Mouse (Mus musculus): ENCODE measurements around the gene Dhx37. TPM values are rescaled to one million over a fixed set of nuclear protein-coding genes. Genes with fewer than 3 reads are reported as not detected.
A peak's percentile ranks its signal among the peaks of the same experiment; 100 is the strongest.
"Not testable (repeated sequence)": the region's sequence is repeated elsewhere in the genome, so short reads cannot be mapped to it uniquely, and the experiment has no call there.

Gene Dhx37
- polyA plus RNA-seq, 1 experiment = 13.2 TPM

- Histone ChIP-seq H3K4me1 (ENCODE audit: control insufficient read depth, insufficient read depth, insufficient read length, low read length) (peaks cover 6% of the 10 kb centered on the region; the same call in 1 of the 2 replicates), H3K36me3 (ENCODE audit: control insufficient read depth, insufficient read depth, low read length) (no peaks in the 10 kb centered on the region), H3K27ac (ENCODE audit: insufficient read depth, low read depth, low read length) (peak overlapping the region; percentile 62), H3K4me3 (ENCODE audit: low read depth, low read length) (peak overlapping the region; percentile 95), H3K27me3 (ENCODE audit: control insufficient read depth, insufficient read depth, low read length) (no peaks in the 10 kb centered on the region)
- 24% methylated on average over 27 of the region's 27 CpGs for WGBS
- no peak for TF ChIP-seq CTCF (IDR thresholded peaks at IDR 0.05; ENCODE audit: extremely low read depth, insufficient read length, insufficient replicate concordance, low read depth, low read length)
- TF ChIP-seq POLR2A (IDR thresholded peaks at IDR 0.05; ENCODE audit: low read depth, low read length) = peak; percentile 18; the same call in 1 of the 2 replicates
Measured at GRCm38 (mm10) chr5:125442136-125442995, 8.4 kb upstream of the Dhx37 start.

GRCm38 (mm10) chr5:125441234-125442114 lies 7.6 kb upstream of the Dhx37 start, which contains the start of gene Bri3bp:
Bri3bp (plus strand) TSS chr5:125441568.
- TF ChIP-seq CTCF (IDR thresholded peaks at IDR 0.05; ENCODE audit: extremely low read depth, insufficient read length, insufficient replicate concordance, low read depth, low read length) = no peak
- TF ChIP-seq POLR2A (IDR thresholded peaks at IDR 0.05; ENCODE audit: low read depth, low read length) = no peak; the same call in 1 of the 2 replicates
- Histone ChIP-seq H3K4me1 (ENCODE audit: control insufficient read depth, insufficient read depth, insufficient read length, low read length) (peaks cover 8% of the 10 kb centered on the region; the same call in 1 of the 2 replicates), H3K27ac (ENCODE audit: insufficient read depth, low read depth, low read length) (peak within 1 kb of the TSS; percentile 62), H3K27me3 (ENCODE audit: control insufficient read depth, insufficient read depth, low read length) (no peaks in the 10 kb centered on the region), H3K4me3 (ENCODE audit: low read depth, low read length) (peak within 1 kb of the TSS; percentile 95), H3K36me3 (ENCODE audit: control insufficient read depth, insufficient read depth, low read length) (no peaks in the 10 kb centered on the region)
- WGBS = under 1% methylated on average over 96 of the region's 97 CpGs

- WGBS = 4% methylated on average over 7 of the region's 7 CpGs
- TF ChIP-seq CTCF (IDR thresholded peaks at IDR 0.05; ENCODE audit: extremely low read depth, insufficient read length, insufficient replicate concordance, low read depth, low read length) (no peak), POLR2A (IDR thresholded peaks at IDR 0.05; ENCODE audit: low read depth, low read length) (no peak)
Measured at GRCm38 (mm10) chr5:125440583-125441233, 6.8 kb upstream of the Dhx37 start.

GRCm38 (mm10) chr5:125434347-125434746 lies 426 bp upstream of the Dhx37 start:
- not testable (repeated sequence) for H3K4me3 ChIP-seq (ENCODE audit: low read depth, low read length); H3K27ac ChIP-seq (ENCODE audit: insufficient read depth, low read depth, low read length); H3K27me3 ChIP-seq (ENCODE audit: control insufficient read depth, insufficient read depth, low read length)
- H3K36me3 ChIP-seq (ENCODE audit: control insufficient read depth, insufficient read depth, low read length) = peaks cover 14% of the 10 kb centered on the region
- H3K4me1 ChIP-seq (ENCODE audit: control insufficient read depth, insufficient read depth, insufficient read length, low read length) = peaks cover 13% of the 10 kb centered on the region; the same call in 1 of the 2 replicates
- 60% methylated on average over 15 of the region's 15 CpGs for WGBS

More at GRCm38 (mm10) chr5:125440583-125441233, 6.8 kb upstream of the Dhx37 start:
- Histone ChIP-seq H3K4me1 (ENCODE audit: control insufficient read depth, insufficient read depth, insufficient read length, low read length) (peaks cover 8% of the 10 kb centered on the region; the same call in 1 of the 2 replicates), H3K36me3 (ENCODE audit: control insufficient read depth, insufficient read depth, low read length) (no peaks in the 10 kb centered on the region), H3K4me3 (ENCODE audit: low read depth, low read length) (peak overlapping the region; percentile 95), H3K27ac (ENCODE audit: insufficient read depth, low read depth, low read length) (peak overlapping the region; percentile 32), H3K27me3 (ENCODE audit: control insufficient read depth, insufficient read depth, low read length) (no peaks in the 10 kb centered on the region)

DNA sequence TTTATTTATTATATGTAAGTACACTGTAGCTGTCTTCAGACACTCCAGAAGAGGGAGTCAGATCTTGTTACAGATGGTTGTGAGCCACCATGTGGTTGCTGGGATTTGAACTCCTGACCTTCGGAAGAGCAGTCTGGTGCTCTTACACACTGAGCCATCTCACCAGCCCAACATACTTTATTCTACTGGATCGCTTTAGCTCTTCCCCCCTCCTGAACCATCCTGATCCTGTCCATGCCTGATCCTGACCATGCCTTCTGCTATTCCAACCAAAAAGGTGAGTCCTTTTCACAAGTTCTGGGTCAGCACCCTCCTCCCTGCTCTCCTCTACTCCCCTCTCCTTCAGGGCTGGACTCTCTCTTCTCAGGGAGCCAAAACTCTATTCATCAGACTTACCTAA lies 1.6 kb downstream of the Dhx37 start:
- H3K4me3 ChIP-seq (ENCODE audit: low read depth, low read length); H3K27me3 ChIP-seq (ENCODE audit: control insufficient read depth, insufficient read depth, low read length); H3K27ac ChIP-seq (ENCODE audit: insufficient read depth, low read depth, low read length): not testable (repeated sequence)
- Histone ChIP-seq H3K36me3 (ENCODE audit: control insufficient read depth, insufficient read depth, low read length) (peaks cover 31% of the 10 kb centered on the region), H3K4me1 (ENCODE audit: control insufficient read depth, insufficient read depth, insufficient read length, low read length) (peaks cover 13% of the 10 kb centered on the region; the same call in 1 of the 2 replicates)
- 80% methylated on average over 2 of the region's 2 CpGs for WGBS

DNA sequence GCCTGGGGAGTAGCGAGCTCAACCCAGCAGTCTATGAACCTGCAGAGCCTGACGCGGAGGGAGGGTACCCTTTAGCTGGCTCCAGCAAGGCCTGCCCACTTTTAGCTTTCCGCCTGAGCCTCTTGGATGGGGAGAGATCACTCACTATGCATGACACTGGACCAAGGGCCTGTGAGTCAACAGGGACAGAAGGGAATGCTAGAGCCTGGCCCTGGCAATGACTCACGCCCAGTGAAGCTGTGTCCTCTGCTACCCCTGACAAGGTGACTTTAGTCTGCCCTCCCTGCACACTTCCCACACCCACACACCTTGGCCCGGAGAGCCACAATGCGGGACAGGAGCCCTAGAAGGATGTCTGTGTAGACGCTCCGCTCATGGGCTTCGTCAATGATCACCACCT lies 7.6 kb downstream of the Dhx37 start:
- no peaks in the 10 kb centered on the region for H3K4me1 ChIP-seq (ENCODE audit: control insufficient read depth, insufficient read depth, insufficient read length, low read length)
- H3K36me3 ChIP-seq (ENCODE audit: control insufficient read depth, insufficient read depth, low read length) = peaks cover 74% of the 10 kb centered on the region
- WGBS = 96% methylated on average over 10 of the region's 10 CpGs
- no peaks in the 10 kb centered on the region for H3K27me3 ChIP-seq (ENCODE audit: control insufficient read depth, insufficient read depth, low read length)
- no peak overlapping the region for H3K4me3 ChIP-seq (ENCODE audit: low read depth, low read length)
- H3K27ac ChIP-seq (ENCODE audit: insufficient read depth, low read depth, low read length) = no peak overlapping the region
- TF ChIP-seq CTCF (IDR thresholded peaks at IDR 0.05; ENCODE audit: extremely low read depth, insufficient read length, insufficient replicate concordance, low read depth, low read length) = no peak
- no peak for TF ChIP-seq POLR2A (IDR thresholded peaks at IDR 0.05; ENCODE audit: low read depth, low read length)
